Mouse (Mus musculus) testis, adult 2 months (tissue): ENCODE measurements around the gene Elp1. TPM values are rescaled to one million over a fixed set of nuclear protein-coding genes. Genes with fewer than 3 reads are reported as not detected.

Experiments used
- H3K27ac ChIP-seq: fragments of 200-500 bp; 2 replicates; pipeline ENCODE4 v1.5.1; 2012; ENCODE audit warnings: low read depth, low read length; ENCODE audit not compliant: control insufficient read depth, insufficient read depth
- H3K27me3 ChIP-seq: fragments of 200-500 bp; 2 replicates; pipeline ENCODE4 v1.6.1; 2012; ENCODE audit warnings: mild to moderate bottlenecking, low read length, moderate library complexity; ENCODE audit not compliant: control insufficient read depth, insufficient read depth
- H3K36me3 ChIP-seq: fragments of 200-500 bp; 2 replicates; pipeline ENCODE4 v1.6.1; 2012; ENCODE audit warnings: mild to moderate bottlenecking, low read length; ENCODE audit not compliant: control insufficient read depth, insufficient read depth
- H3K4me1 ChIP-seq: fragments of 200-500 bp; 2 replicates; pipeline ENCODE4 v1.6.1; 2012; ENCODE audit warnings: low read length; ENCODE audit not compliant: control insufficient read depth, insufficient read depth
- H3K4me3 ChIP-seq: fragments of 200-500 bp; 2 replicates; pipeline ENCODE4 v1.5.1; 2012; ENCODE audit warnings: low read depth, mild to moderate bottlenecking, low read length, moderate library complexity, mixed read lengths; ENCODE audit not compliant: control insufficient read depth
- CTCF ChIP-seq: fragments of 200-500 bp; IDR thresholded peaks from 2 replicates; pipeline ENCODE4 v1.5.1; 2012; ENCODE audit warnings: low read depth, mild to moderate bottlenecking, inconsistent platforms, low read length, moderate library complexity; ENCODE audit not compliant: control insufficient read depth, insufficient read depth, insufficient replicate concordance
- POLR2A ChIP-seq: fragments of 200-500 bp; IDR thresholded peaks from 2 replicates; pipeline ENCODE4 v1.6.1; 2012; ENCODE audit warnings: low read depth, mild to moderate bottlenecking, inconsistent platforms, low read length, moderate library complexity; ENCODE audit not compliant: control insufficient read depth
- polyA plus RNA-seq: library from polyadenylated mRNA; depleted of rRNA; stranded (reverse); fragments of >200 nt; gene quantifications from 2 replicates; pipeline ENCODE4 v1.2.3, GENCODE M21; 2012; rRNA removed

Gene Elp1
- polyA plus RNA-seq, 1 experiment = 7.7 TPM

- Histone ChIP-seq H3K4me1 (no peaks in the 10 kb centered on the region), H3K27me3 (no peaks in the 10 kb centered on the region), H3K36me3 (no peaks in the 10 kb centered on the region), H3K27ac (no peak overlapping the region), H3K4me3 (no peak overlapping the region)
- TF ChIP-seq POLR2A = no peak
- no peak for TF ChIP-seq CTCF
Observed at GRCm38 (mm10) chr4:56716801-56717200, 85.3 kb downstream of the Elp1 start.

- Histone ChIP-seq H3K4me1 (no peaks in the 10 kb centered on the region), H3K36me3 (no peaks in the 10 kb centered on the region), H3K27ac (no peak overlapping the region), H3K27me3 (no peaks in the 10 kb centered on the region), H3K4me3 (no peak overlapping the region)
- no peak for TF ChIP-seq POLR2A
- no peak for TF ChIP-seq CTCF
Observed at GRCm38 (mm10) chr4:56713155-56713554, 89.0 kb downstream of the Elp1 start.

DNA sequence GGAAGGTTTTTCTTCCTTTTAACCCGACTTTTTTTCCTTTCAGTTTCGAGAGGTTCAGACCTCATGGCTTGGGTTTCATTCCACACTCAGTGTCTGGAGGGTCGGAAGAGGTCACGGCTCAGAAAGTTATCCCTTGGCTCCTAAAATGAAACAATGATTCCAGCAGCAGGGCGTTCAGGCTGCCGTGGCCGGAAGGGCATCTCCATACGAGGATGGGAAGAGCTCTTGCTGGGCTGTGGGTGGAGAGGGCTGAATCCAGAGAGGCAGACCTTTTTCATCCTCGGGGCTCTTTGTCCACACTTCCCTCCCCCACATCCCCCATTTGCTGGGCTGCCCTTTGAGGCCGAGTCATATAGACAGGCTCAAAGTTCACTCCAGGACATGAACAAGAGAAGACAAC, 99.9 kb downstream of the Elp1 start:
- peaks cover 5% of the 10 kb centered on the region for H3K4me1 ChIP-seq
- H3K36me3 ChIP-seq = no peaks in the 10 kb centered on the region
- H3K27me3 ChIP-seq = no peaks in the 10 kb centered on the region
- no peak overlapping the region for H3K27ac ChIP-seq
- TF ChIP-seq POLR2A (no peak), CTCF (no peak)
- no peak overlapping the region for H3K4me3 ChIP-seq

Other genes starting within 250 kb of the Elp1 start
- 2.4 and 2.8 TPM in 2 replicates for gene Gm26657, start 62.3 kb downstream of the Elp1 start, polyA plus RNA-seq
- 1,338 and 1,445 TPM in 2 replicates for gene Actl7b, start 60.9 kb downstream of the Elp1 start, polyA plus RNA-seq
- 629 and 638 TPM in 2 replicates for gene Actl7a, start 58.9 kb downstream of the Elp1 start, polyA plus RNA-seq
- gene Fam206a, start within 50 bp of the Elp1 start, polyA plus RNA-seq = 13.5 and 14.0 TPM in 2 replicates
- gene Ctnnal1, start 62.9 kb upstream of the Elp1 start, polyA plus RNA-seq = 7.0 and 7.3 TPM in 2 replicates
- gene Tmem245, start 145.1 kb upstream of the Elp1 start, polyA plus RNA-seq = 3.1 and 3.9 TPM in 2 replicates
- gene Frrs1l, start 188.1 kb upstream of the Elp1 start, polyA plus RNA-seq = 0.51 and 0.58 TPM in 2 replicates